Mouse (Mus musculus) adrenal gland, postnatal 0 days (tissue): ENCODE data around the gene Syn3. TPM values are rescaled to one million over a fixed set of nuclear protein-coding genes. Genes with fewer than 3 reads are reported as not detected.

Source experiments
- polyA plus RNA-seq: library from polyadenylated mRNA; unstranded; fragments of >200 nt; fragmentation: Nextera tagmentation; extraction: Ambion mirVana; gene quantifications from 2 replicates; pipeline ENCODE4 v1.2.1, GENCODE M21; 2015

Gene Syn3
- polyA plus RNA-seq, result 2.4 and 4.2 TPM in 2 replicates

DNA sequence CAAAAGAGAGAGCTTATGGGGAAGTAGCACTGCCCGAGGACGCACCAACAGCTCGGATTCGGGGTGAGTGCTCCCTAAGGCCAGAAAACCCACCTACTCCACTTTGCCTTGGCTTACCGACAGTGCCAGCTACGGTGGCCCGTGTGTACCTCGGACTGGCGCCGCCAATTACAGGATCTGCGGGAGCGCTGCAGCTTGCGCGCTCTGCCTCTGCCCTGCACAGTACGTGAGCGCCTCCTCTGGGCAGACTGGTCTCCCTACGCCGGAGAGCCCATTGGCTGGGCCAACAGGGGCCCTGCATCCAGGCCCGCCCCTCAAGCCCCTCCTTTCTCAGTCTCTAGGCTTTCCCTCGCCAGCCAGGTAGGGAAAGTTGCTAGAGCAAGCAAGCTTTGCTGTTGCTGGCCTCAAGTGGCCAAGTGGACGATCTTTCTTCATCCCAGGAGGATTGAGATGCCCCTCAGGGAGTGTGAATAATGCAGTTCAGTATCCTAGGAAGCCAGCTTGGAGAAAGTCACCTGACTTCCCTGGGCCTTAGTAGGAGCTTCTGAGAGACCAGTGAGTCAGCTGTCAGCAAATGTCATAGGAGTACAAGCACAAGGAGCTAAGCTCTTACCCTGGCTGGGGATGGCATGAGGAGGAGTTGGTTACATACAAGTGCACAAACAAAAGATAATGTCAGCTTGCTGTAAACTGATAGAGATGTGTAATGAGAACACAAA is at the start of gene Syn3:
Gene Syn3 (minus strand): TSS at position 224 of the 719 bp plus-strand sequence.

DNA sequence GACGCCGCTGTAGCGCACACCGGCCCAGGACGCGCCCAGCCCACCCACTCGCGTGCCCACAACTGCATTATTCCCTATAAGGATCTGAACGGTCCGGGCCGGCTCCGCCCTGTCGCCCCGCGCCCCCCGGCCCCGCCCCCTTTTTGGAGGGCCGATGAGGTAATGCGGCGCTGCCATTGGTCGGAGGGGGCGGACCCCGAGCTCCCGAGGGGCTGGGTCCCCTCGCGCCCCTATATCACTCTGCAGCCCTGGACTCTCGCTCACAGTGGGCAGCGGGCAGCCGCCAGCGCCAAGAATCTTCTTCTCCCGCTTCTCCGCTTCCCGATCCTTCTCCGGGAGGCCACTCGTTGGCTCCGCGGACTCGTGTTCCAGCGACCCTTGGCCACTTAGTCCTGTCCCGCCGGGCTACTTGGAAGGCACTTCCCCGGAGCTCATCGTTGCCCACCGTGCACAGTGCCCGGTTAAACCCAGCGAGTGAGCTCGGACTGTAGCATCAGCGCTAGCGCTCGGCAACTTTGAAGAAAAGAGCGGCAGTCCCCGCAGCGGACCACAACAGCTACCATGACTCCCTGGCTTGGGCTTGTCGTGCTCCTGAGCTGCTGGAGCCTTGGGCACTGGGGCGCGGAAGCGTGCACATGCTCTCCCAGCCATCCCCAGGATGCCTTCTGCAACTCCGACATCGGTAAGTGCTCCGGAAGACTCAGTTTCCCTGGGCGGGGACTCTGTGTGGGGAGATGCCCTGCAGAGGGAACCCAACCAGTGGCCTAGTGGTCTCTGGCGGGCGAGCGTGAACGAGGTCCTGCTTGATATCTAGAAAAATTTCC is 198.2 kb downstream of the Syn3 start, which contains the start of gene Timp3:
Gene Timp3 (plus strand): TSS at position 80 of the 824 bp plus-strand sequence.

DNA sequence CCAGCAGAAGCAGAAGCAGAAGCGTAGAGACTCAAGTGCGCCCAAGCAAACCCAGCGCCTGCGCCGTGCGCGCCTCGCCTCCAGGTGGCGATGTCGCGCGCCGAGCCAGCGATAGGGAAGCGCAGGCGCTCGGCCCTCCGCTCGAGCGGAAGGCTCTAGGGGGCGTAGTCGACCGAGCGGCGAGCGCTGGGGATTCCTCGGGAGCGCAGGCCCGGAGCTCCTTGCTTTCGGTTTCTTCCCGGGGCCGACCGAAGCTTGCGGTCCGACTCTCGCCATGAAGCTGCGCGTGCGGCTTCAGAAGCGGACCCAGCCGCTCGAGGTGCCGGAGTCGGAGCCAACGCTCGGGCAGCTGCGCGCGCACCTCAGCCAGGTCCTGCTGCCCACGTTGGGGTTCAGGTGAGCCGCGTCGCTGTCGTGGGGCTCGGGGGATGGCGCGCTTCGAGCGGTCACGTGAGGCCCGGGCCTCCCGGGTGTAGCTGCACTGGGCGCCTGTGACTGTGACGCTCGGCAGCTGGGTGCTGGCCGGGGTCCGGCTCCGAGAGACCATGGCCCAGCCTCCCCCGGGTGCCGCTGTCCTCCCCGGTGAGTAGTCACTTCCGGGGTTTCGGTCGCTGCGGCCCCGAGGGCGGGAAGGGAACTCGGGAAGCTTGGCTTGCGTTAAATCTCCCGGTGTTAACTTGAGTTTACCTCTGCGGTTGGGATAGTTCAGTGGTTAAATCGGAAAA is 476.8 kb downstream of the Syn3 start, which contains the start of gene Fbxo7:
Gene Fbxo7 (plus strand): TSS at position 224 of the 725 bp plus-strand sequence.

DNA sequence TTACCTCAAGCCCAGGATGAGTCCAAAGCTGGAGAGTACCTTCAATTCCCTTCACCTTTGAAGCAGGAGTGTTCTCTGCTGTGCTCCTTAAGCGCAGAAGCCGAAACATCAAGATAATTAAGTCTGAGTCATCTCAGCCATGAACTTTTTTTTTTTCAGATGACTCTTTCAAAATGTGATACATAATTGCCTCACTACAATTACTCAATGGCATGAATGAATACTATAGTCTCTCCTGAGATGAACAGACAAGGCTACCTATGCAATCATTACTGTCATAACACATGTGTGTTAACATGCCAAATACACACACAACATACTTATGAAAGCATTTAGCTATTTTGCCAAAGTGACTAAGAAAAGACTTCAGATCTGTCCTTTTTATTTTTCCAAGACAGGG is 486.9 kb downstream of the Syn3 start, which contains the start of gene Bpifc:
Gene Bpifc (minus strand): TSS at position 115 of the 400 bp plus-strand sequence.

Other genes with a start within 250 kb of the Syn3 start
- 187 and 205 TPM in 2 replicates for gene Timp3, start 198.5 kb downstream of the Syn3 start, polyA plus RNA-seq
- gene Hsp90b1, start 206.6 kb upstream of the Syn3 start, polyA plus RNA-seq, result 333 and 439 TPM in 2 replicates
- gene Ttc41, start 206.9 kb upstream of the Syn3 start, polyA plus RNA-seq, result 2.1 and 2.3 TPM in 2 replicates